Mouse (Mus musculus): ENCODE results near the gene Prkch.

DNA sequence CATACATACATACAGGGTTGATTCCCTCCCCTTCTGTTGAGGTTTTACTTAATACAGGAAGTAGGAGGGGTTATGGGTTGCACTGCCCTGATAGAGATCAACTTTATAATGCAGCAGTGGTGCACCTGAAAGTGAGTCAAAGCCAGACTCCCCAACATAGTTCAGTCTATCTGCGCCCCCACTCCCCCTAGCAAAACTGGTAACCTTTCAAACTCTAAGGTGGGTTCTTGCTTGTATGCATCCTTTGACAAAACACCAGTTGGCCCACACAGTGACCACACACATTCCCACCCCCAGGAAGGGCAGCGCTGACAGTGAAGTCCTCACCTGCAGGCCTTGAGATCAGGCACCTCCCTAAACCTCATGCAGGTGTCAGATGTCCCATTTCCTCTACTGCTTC lies 135.9 kb downstream of the Prkch start:
- TF ChIP-seq CTCF (IDR thresholded peaks at IDR 0.05; ENCODE audit: low read depth) (no peak), EP300 (IDR thresholded peaks at IDR 0.05; ENCODE audit: low read depth) (no peak)
